Mouse (Mus musculus): ENCODE results near the gene Prkag3. TPM values are rescaled to one million over a fixed set of nuclear protein-coding genes. Genes with fewer than 3 reads are reported as not detected.

Gene Prkag3
- not detected for total RNA-seq (2023)

GRCm38 (mm10) chr1:74748643-74749271 lies at the start of gene Prkag3:
Gene Prkag3 (minus strand): TSS chr1:74749221.

GRCm38 (mm10) chr1:74791249-74791648 lies 42.2 kb upstream of the Prkag3 start, which contains the start of gene Wnt10a:
Gene Wnt10a (plus strand): TSS chr1:74791516.

DNA sequence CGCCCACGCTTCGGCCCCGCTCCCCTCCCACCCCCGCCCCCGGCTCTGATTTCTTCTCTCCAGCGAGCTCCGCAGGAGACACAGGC lies 22.7 kb upstream of the Prkag3 start, which contains the start of gene Wnt6:
Gene Wnt6, plus strand, starts transcription at position 48 of the 86 bp plus-strand sequence.

DNA sequence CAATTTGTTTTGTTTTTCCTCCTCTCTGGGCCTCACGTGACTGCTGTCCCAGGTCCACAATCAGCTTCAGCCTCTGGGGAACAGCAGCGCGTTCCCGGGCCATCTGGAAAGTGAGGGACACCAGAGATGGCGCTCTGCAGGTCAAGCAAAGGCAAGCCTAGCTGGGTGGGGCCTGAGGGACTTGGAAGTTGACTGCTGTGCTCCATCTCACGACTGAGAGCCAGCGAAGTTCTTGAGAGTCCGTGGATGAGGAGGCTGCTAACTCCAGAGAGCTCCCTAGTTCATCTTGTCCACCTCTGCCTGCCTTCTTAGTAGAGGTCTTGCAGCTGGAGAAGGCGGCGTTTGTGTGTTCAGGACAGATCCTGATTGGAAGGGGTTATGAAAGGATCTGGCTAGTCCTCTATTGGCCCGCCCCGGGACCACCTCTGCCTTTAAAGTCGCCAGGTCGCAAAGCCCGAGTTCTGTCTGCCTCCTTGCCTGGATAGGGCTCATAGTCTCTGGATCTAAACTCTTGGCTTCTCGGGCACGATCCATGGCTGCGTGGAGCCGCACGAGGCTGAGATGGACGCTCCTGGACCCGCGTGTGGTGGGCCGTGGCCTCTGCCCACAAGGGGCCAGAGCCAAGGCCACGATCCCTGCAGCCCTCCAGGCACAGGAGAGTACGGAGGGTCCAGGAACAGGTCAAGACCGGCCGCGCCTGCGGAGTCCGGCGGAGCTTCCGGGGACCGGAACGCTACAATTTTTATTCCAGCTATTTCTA lies 35.7 kb downstream of the Prkag3 start, which contains the start of gene Cyp27a1:
Gene Cyp27a1, plus strand, starts transcription at position 476 of the 760 bp plus-strand sequence.

Other genes starting within 250 kb of the Prkag3 start
- gene Cnot9, start 243.2 kb downstream of the Prkag3 start, total RNA-seq (2023) = 26.5 TPM
- not detected for gene Plcd4, start 206.3 kb downstream of the Prkag3 start, total RNA-seq (2023)
- 28.5 TPM for gene Usp37, start 204.9 kb downstream of the Prkag3 start, total RNA-seq (2023)
- 51.8 TPM for gene Zfp142, start 161.0 kb downstream of the Prkag3 start, total RNA-seq (2023)
- gene Bcs1l, start 160.9 kb downstream of the Prkag3 start, total RNA-seq (2023) = 8.1 TPM
- gene Rnf25, start 147.8 kb downstream of the Prkag3 start, total RNA-seq (2023) = 44.4 TPM
- gene Stk36, start 147.8 kb downstream of the Prkag3 start, total RNA-seq (2023) = not detected
- 59.9 TPM for gene Ttll4, start 87.5 kb downstream of the Prkag3 start, total RNA-seq (2023)
- 0.33 TPM for gene Cyp27a1, start 35.6 kb downstream of the Prkag3 start, total RNA-seq (2023)
- not detected for gene Wnt6, start 22.7 kb upstream of the Prkag3 start, total RNA-seq (2023)
- gene Wnt10a, start 42.3 kb upstream of the Prkag3 start, total RNA-seq (2023) = 0.24 TPM
- not detected for gene Cdk5r2, start 105.7 kb upstream of the Prkag3 start, total RNA-seq (2023)
- gene Fev, start 136.2 kb upstream of the Prkag3 start, total RNA-seq (2023) = not detected
- gene Cryba2, start 143.9 kb upstream of the Prkag3 start, total RNA-seq (2023) = not detected
- not detected for gene Cfap65, start 186.4 kb upstream of the Prkag3 start, total RNA-seq (2023)
- 0.24 TPM for gene Ihh, start 202.5 kb upstream of the Prkag3 start, total RNA-seq (2023)